Mouse (Mus musculus): ENCODE measurements around the gene Arid1a.

- no peak for TF ChIP-seq POLR2A (IDR thresholded peaks at IDR 0.05; ENCODE audit: extremely low read depth, insufficient read depth, low read length)
- no peak for TF ChIP-seq CTCF (IDR thresholded peaks at IDR 0.05; ENCODE audit: low read depth, low read length)
These were observed 66.3 kb downstream of the Arid1a start for GRCm38 (mm10) chr4:133690252-133690651.
